Mouse (Mus musculus): ENCODE results near the gene Mras. TPM values are rescaled to one million over a fixed set of nuclear protein-coding genes. Genes with fewer than 3 reads are reported as not detected.
A peak's percentile ranks its signal among the peaks of the same experiment; 100 is the strongest.

Gene Mras
- polyA plus RNA-seq, 1 experiment from 2014 or later: 25.4 TPM

- no peak overlapping the region for H3K27ac ChIP-seq (replicated peaks)
- H3K36me3 ChIP-seq: no peaks in the 10 kb centered on the region
- no peak overlapping the region for H3K9ac ChIP-seq
- H3K27me3 ChIP-seq: no peaks in the 10 kb centered on the region
- H3K4me2 ChIP-seq (replicated peaks): no peak overlapping the region
- 49% methylated on average over 11 of the region's 11 CpGs for WGBS
- H3K4me3 ChIP-seq (replicated peaks): no peak overlapping the region
- H3K9me3 ChIP-seq (replicated peaks): no peaks in the 10 kb centered on the region
- no peak for ATAC-seq (ENCODE audit: insufficient number of reproducible peaks, low FRiP score, low TSS enrichment, low read depth)
- peaks cover 45% of the 10 kb centered on the region for H3K4me1 ChIP-seq
Observed at GRCm38 (mm10) chr9:99428601-99429331, 8.4 kb downstream of the Mras start.

GRCm38 (mm10) chr9:99425262-99425661, 11.9 kb downstream of the Mras start:
- WGBS: 66% methylated on average over 9 of the region's 9 CpGs
- Histone ChIP-seq H3K4me2 (replicated peaks) (no peak overlapping the region), H3K9ac (no peak overlapping the region), H3K27me3 (no peaks in the 10 kb centered on the region), H3K9me3 (replicated peaks) (no peaks in the 10 kb centered on the region), H3K4me1 (peaks cover 42% of the 10 kb centered on the region), H3K4me3 (replicated peaks) (no peak overlapping the region), H3K36me3 (no peaks in the 10 kb centered on the region; the same call in 1 of the 2 replicates), H3K27ac (replicated peaks) (no peak overlapping the region)
- ATAC-seq (ENCODE audit: insufficient number of reproducible peaks, low FRiP score, low TSS enrichment, low read depth): no peak

- H3K27ac ChIP-seq (replicated peaks): no peak overlapping the region
- H3K4me1 ChIP-seq: peaks cover 40% of the 10 kb centered on the region
- WGBS: 56% methylated on average over 4 of the region's 4 CpGs
Observed at GRCm38 (mm10) chr9:99424574-99424863, 12.7 kb downstream of the Mras start.

GRCm38 (mm10) chr9:99423692-99424573, 13.2 kb downstream of the Mras start:
- Histone ChIP-seq H3K27me3 (no peaks in the 10 kb centered on the region), H3K4me1 (peaks cover 37% of the 10 kb centered on the region), H3K4me3 (replicated peaks) (no peak overlapping the region), H3K27ac (replicated peaks) (no peak overlapping the region), H3K36me3 (no peaks in the 10 kb centered on the region; the same call in 1 of the 2 replicates), H3K9me3 (replicated peaks) (no peaks in the 10 kb centered on the region), H3K9ac (no peak overlapping the region), H3K4me2 (replicated peaks) (no peak overlapping the region)
- 68% methylated on average over 9 of the region's 9 CpGs for WGBS
- ATAC-seq (ENCODE audit: insufficient number of reproducible peaks, low FRiP score, low TSS enrichment, low read depth): no peak

More at GRCm38 (mm10) chr9:99424574-99424863, 12.7 kb downstream of the Mras start:
- no peak overlapping the region for H3K9ac ChIP-seq
- no peaks in the 10 kb centered on the region; the same call in 1 of the 2 replicates for H3K36me3 ChIP-seq
- H3K4me2 ChIP-seq (replicated peaks): no peak overlapping the region
- no peak for ATAC-seq (ENCODE audit: insufficient number of reproducible peaks, low FRiP score, low TSS enrichment, low read depth)
- H3K27me3 ChIP-seq: no peaks in the 10 kb centered on the region
- no peak overlapping the region for H3K4me3 ChIP-seq (replicated peaks)
- no peaks in the 10 kb centered on the region for H3K9me3 ChIP-seq (replicated peaks)

- Histone ChIP-seq H3K4me2 (replicated peaks) (no peak overlapping the region), H3K9me3 (replicated peaks) (no peaks in the 10 kb centered on the region), H3K27me3 (no peaks in the 10 kb centered on the region), H3K4me1 (peaks cover 47% of the 10 kb centered on the region), H3K36me3 (no peaks in the 10 kb centered on the region; the same call in 1 of the 2 replicates), H3K4me3 (replicated peaks) (no peak overlapping the region), H3K9ac (no peak overlapping the region), H3K27ac (replicated peaks) (no peak overlapping the region)
- WGBS: 76% methylated on average over 3 of the region's 3 CpGs
- ATAC-seq (ENCODE audit: insufficient number of reproducible peaks, low FRiP score, low TSS enrichment, low read depth): no peak
Observed at GRCm38 (mm10) chr9:99421914-99422313, 15.3 kb downstream of the Mras start.

GRCm38 (mm10) chr9:99419951-99420701, 17.1 kb downstream of the Mras start:
- Histone ChIP-seq H3K9ac (no peak overlapping the region), H3K4me2 (replicated peaks) (no peak overlapping the region), H3K27ac (replicated peaks) (no peak overlapping the region), H3K4me3 (replicated peaks) (no peak overlapping the region), H3K27me3 (no peaks in the 10 kb centered on the region), H3K36me3 (no peaks in the 10 kb centered on the region; the same call in 1 of the 2 replicates), H3K4me1 (peaks cover 50% of the 10 kb centered on the region), H3K9me3 (replicated peaks) (no peaks in the 10 kb centered on the region)
- 76% methylated on average over 8 of the region's 8 CpGs for WGBS
- no peak for ATAC-seq (ENCODE audit: insufficient number of reproducible peaks, low FRiP score, low TSS enrichment, low read depth)

GRCm38 (mm10) chr9:99418377-99418776, 18.8 kb downstream of the Mras start:
- Histone ChIP-seq H3K27me3 (no peaks in the 10 kb centered on the region), H3K27ac (replicated peaks) (peak overlapping the region; percentile 56), H3K4me3 (replicated peaks) (no peak overlapping the region), H3K4me2 (replicated peaks) (no peak overlapping the region), H3K36me3 (no peaks in the 10 kb centered on the region; the same call in 1 of the 2 replicates), H3K9me3 (replicated peaks) (no peaks in the 10 kb centered on the region), H3K9ac (no peak overlapping the region), H3K4me1 (peaks cover 41% of the 10 kb centered on the region)
- WGBS: 57% methylated on average over 5 of the region's 5 CpGs
- ATAC-seq (ENCODE audit: insufficient number of reproducible peaks, low FRiP score, low TSS enrichment, low read depth): peak; percentile 36

GRCm38 (mm10) chr9:99417288-99417846, 19.8 kb downstream of the Mras start:
- Histone ChIP-seq H3K9ac (no peak overlapping the region), H3K36me3 (no peaks in the 10 kb centered on the region; the same call in 1 of the 2 replicates), H3K4me2 (replicated peaks) (no peak overlapping the region), H3K4me3 (replicated peaks) (no peak overlapping the region), H3K27me3 (no peaks in the 10 kb centered on the region), H3K4me1 (peaks cover 38% of the 10 kb centered on the region), H3K27ac (replicated peaks) (peak overlapping the region; percentile 56), H3K9me3 (replicated peaks) (no peaks in the 10 kb centered on the region)
- WGBS: 64% methylated on average over 4 of the region's 4 CpGs
- ATAC-seq (ENCODE audit: insufficient number of reproducible peaks, low FRiP score, low TSS enrichment, low read depth): 0 out of 2 replicates have a peak, but pooled peaks have one; percentile 31

- WGBS: 76% methylated on average over 3 of the region's 3 CpGs
- Histone ChIP-seq H3K36me3 (no peaks in the 10 kb centered on the region; the same call in 1 of the 2 replicates), H3K27me3 (no peaks in the 10 kb centered on the region), H3K4me3 (replicated peaks) (no peak overlapping the region), H3K4me1 (peaks cover 38% of the 10 kb centered on the region), H3K27ac (replicated peaks) (no peak overlapping the region), H3K9ac (no peak overlapping the region), H3K4me2 (replicated peaks) (no peak overlapping the region), H3K9me3 (replicated peaks) (no peaks in the 10 kb centered on the region)
- ATAC-seq (ENCODE audit: insufficient number of reproducible peaks, low FRiP score, low TSS enrichment, low read depth): no peak
Observed at GRCm38 (mm10) chr9:99416809-99417208, 20.4 kb downstream of the Mras start.

GRCm38 (mm10) chr9:99411785-99412184, 25.4 kb downstream of the Mras start:
- Histone ChIP-seq H3K9ac (no peak overlapping the region), H3K27ac (replicated peaks) (no peak overlapping the region), H3K4me1 (peaks cover 16% of the 10 kb centered on the region), H3K36me3 (no peaks in the 10 kb centered on the region), H3K4me3 (replicated peaks) (no peak overlapping the region), H3K4me2 (replicated peaks) (no peak overlapping the region), H3K27me3 (no peaks in the 10 kb centered on the region), H3K9me3 (replicated peaks) (no peaks in the 10 kb centered on the region)
- ATAC-seq (ENCODE audit: insufficient number of reproducible peaks, low FRiP score, low TSS enrichment, low read depth): no peak
- 91% methylated on average over 4 of the region's 4 CpGs for WGBS
